Mouse (Mus musculus) ovary, postnatal 36 days (tissue): ENCODE data around the gene Tmem121b.
A peak's percentile ranks its signal among the peaks of the same experiment; 100 is the strongest.

Source experiments
- DNase-seq: peaks from one replicate; pipeline ENCODE4 v3.0.0; 2022; ENCODE audit warnings: low spot score, mixed read lengths

Tmem121b gene

GRCm38 (mm10) chr6:120465393-120465792 lies 28.2 kb downstream of the Tmem121b start:
- DNase-seq, result no peak

GRCm38 (mm10) chr6:120464406-120464939 lies 29.1 kb downstream of the Tmem121b start:
- DNase-seq, result no peak

- peak; percentile 28 for DNase-seq
Measured at GRCm38 (mm10) chr6:120463884-120464283, 29.7 kb downstream of the Tmem121b start.

GRCm38 (mm10) chr6:120463086-120463871 lies 30.3 kb downstream of the Tmem121b start, which contains the start of gene Il17ra:
Il17ra (plus strand) TSS chr6:120463247.
- DNase-seq, result peak; percentile 85

- no peak for DNase-seq
Measured at GRCm38 (mm10) chr6:120462251-120462650, 31.4 kb downstream of the Tmem121b start.

- no peak for DNase-seq
Measured at GRCm38 (mm10) chr6:120461217-120461616, 32.4 kb downstream of the Tmem121b start.

GRCm38 (mm10) chr6:120457751-120458150 lies 35.9 kb downstream of the Tmem121b start:
- DNase-seq, result no peak

- DNase-seq, result no peak
Measured at GRCm38 (mm10) chr6:120457074-120457473, 36.5 kb downstream of the Tmem121b start.

GRCm38 (mm10) chr6:120454627-120455077 lies 39.0 kb downstream of the Tmem121b start:
- DNase-seq, result no peak

- no peak for DNase-seq
Measured at GRCm38 (mm10) chr6:120453556-120453955, 40.1 kb downstream of the Tmem121b start.

GRCm38 (mm10) chr6:120453103-120453445 lies 40.5 kb downstream of the Tmem121b start:
- no peak for DNase-seq

- DNase-seq, result no peak
Measured at GRCm38 (mm10) chr6:120452384-120453102, 41.1 kb downstream of the Tmem121b start.

GRCm38 (mm10) chr6:120450208-120450607 lies 43.4 kb downstream of the Tmem121b start:
- DNase-seq, result no peak

- DNase-seq, result no peak
Measured at GRCm38 (mm10) chr6:120443363-120444355, 49.9 kb downstream of the Tmem121b start.

GRCm38 (mm10) chr6:120442171-120442749 lies 51.3 kb downstream of the Tmem121b start:
- DNase-seq, result no peak
